Mouse (Mus musculus): Measurements from ENCODE around the gene Atpaf2. TPM values are rescaled to one million over a fixed set of nuclear protein-coding genes. Genes with fewer than 3 reads are reported as not detected.

Gene Atpaf2
- total RNA-seq, 2 experiments from 2014 or later = 62.0 to 66.5 TPM

Other genes with a start within 250 kb of the Atpaf2 start
- gene Srebf1, start 195.9 kb downstream of the Atpaf2 start, total RNA-seq (2021) = 100 to 1,000 TPM; 160 to 181 TPM
- 10 to 100 TPM; 69.7 to 87.6 TPM for gene Tom1l2, start 65.6 kb downstream of the Atpaf2 start, total RNA-seq (2021)
- gene Drc3, start 65.1 kb downstream of the Atpaf2 start, total RNA-seq (2021) = 1 to 10 TPM; 1.5 to 1.8 TPM
- 10 to 100 TPM; 49.6 to 52.0 TPM for gene Gid4, start 1.3 kb downstream of the Atpaf2 start, total RNA-seq (2021)
- gene Drg2, start 36.1 kb upstream of the Atpaf2 start, total RNA-seq (2021) = 10 to 100 TPM; 65.2 to 70.3 TPM
- gene Myo15, start 50.9 kb upstream of the Atpaf2 start, total RNA-seq (2021) = under 1 TPM; 0.03 to 0.10 TPM
- 100 to 1,000 TPM in 1 of 2 experiments, 10 to 100 TPM in 1; 93.3 to 119 TPM for gene Alkbh5, start 117.9 kb upstream of the Atpaf2 start, total RNA-seq (2021)

Data from adrenal gland, postnatal 36 days (tissue).